Mouse (Mus musculus) urinary bladder, postnatal 4 days (tissue): ENCODE data around the gene Gm11168.
"Not testable (repeated sequence)": the region's sequence is repeated elsewhere in the genome, so short reads cannot be mapped to it uniquely, and the experiment has no call there.

Source experiments
- DNase-seq, 2 experiments: peaks; one replicate each; pipeline ENCODE4 v3.0.0; 2021 to 2022; ENCODE audit warnings: low spot score in 2 of 2

The Gm11168 gene

GRCm38 (mm10) chr9:3002794-3003396 lies at the start of gene Gm11168:
TSS of gene Gm11168 (plus strand) at chr9:3003346.
- peak in 1 of 2 experiments; percentile 59 for DNase-seq

DNA sequence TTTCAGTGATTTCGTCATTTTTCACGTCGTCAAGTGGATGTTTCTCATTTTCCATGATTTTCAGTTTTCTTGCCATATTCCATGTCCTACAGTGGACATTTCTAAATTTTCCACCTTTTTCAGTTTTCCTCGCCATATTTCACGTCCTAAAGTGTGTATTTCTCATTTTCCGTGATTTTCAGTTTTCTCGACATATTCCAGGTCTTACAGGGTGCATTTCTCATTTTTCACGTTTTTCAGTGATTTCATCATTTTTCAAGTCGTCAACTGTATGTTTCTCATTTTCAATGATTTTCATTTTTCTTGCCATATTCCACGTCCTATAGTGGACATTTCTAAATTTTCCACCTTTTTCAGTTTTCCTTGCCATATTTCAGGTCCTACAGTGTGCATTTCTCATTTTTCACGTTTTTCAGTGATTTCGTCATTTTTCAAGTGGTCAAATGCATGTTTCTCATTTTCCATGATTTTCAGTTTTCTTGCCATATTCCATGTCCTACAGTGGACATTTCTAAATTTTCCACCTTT lies 2.6 kb upstream of the Gm11168 start, which contains the start of gene Gm10722:
TSS of gene Gm10722 (plus strand) at position 478 of the 528 bp plus-strand sequence.
- peak in 1 of 2 experiments; percentile 62 for DNase-seq

DNA sequence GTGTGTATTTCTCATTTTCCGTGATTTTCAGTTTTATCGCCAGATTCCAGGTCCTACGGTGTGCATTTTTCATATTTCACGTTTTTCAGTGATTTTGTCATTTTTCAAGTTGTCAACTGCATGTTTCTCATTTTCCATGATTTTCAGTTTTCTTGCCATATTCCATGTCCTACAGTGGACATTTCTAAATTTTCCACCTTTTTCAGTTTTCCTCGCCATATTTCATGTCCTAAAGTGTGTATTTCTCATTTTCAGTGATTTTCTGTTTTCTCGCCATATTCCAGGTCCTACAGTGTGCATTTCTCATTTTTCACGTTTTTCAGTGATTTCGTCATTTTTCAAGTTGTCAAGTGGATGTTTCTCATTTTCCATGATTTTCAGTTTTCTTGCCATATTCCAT lies 2.1 kb upstream of the Gm11168 start:
- DNase-seq = peak in 1 of 2 experiments; percentile 75

- peak; percentile 100 for DNase-seq
These were observed 1.0 kb upstream of the Gm11168 start for GRCm38 (mm10) chr9:3001948-3002659.

DNA sequence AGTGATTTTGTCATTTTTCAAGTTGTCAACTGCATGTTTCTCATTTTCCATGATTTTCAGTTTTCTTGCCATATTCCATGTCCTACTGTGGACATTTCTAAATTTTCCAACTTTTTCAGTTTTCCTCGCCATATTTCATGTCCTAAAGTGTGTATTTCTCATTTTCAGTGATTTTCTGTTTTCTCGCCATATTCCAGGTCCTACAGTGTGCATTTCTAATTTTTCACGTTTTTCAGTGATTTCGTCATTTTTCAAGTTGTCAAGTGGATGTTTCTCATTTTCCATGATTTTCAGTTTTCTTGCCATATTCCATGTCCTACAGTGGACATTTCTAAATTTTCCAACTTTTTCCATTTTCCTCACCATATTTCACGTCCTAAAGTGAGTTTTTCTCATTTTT lies 3.0 kb downstream of the Gm11168 start:
- not testable (repeated sequence) for DNase-seq

GRCm38 (mm10) chr9:3006636-3007035 lies 3.5 kb downstream of the Gm11168 start:
- DNase-seq = peak; percentile 98 to 99

DNA sequence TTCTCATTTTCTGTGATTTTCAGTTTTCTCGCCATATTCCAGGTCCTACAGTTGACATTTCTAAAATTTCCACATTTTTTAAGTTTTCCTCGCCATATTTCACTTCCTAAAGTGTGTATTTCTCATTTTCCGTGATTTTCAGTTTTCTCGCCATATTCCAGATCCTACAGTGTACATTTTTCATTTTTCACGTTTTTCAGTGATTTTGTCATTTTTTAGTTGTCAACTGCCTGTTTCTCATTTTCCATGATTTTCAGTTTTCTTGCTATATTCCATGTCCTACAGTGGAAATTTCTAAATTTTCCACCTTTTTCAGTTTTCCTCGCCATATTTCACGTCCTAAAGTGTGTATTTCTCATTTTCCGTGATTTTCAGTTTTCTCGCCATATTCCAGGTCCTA lies 4.1 kb downstream of the Gm11168 start:
- DNase-seq = not testable (repeated sequence)

DNA sequence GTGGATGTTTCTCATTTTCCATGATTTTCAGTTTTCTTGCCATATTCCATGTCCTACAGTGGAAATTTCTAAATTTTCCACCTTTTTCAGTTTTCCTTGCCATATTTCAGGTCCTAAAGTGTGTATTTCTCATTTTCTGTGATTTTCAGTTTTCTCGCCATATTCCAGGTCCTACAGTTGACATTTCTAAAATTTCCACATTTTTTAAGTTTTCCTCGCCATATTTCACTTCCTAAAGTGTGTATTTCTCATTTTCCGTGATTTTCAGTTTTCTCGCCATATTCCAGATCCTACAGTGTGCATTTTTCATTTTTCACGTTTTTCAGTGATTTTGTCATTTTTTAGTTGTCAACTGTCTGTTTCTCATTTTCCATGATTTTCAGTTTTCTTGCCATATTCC lies 6.2 kb downstream of the Gm11168 start:
- DNase-seq = not testable (repeated sequence)

- DNase-seq = not testable (repeated sequence)
These were observed 9.0 kb downstream of the Gm11168 start for GRCm38 (mm10) chr9:3012054-3012621.

DNA sequence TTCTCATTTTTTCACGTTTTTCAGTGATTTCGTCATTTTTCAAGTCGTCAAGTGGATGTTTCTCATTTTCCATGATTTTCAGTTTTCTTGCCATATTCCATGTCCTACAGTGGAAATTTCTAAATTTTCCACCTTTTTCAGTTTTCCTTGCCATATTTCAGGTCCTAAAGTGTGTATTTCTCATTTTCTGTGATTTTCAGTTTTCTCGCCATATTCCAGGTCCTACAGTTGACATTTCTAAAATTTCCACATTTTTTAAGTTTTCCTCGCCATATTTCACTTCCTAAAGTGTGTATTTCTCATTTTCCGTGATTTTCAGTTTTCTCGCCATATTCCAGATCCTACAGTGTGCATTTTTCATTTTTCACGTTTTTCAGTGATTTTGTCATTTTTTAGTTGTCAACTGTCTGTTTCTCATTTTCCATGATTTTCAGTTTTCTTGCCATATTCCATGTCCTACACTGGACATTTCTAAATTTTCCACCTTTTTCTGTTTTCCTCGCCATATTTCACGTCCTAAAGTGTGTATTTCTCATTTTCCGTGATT lies 9.7 kb downstream of the Gm11168 start, which contains the start of gene Gm10721:
TSS of gene Gm10721 (plus strand) at position 408 of the 547 bp plus-strand sequence.
- not testable (repeated sequence) for DNase-seq

GRCm38 (mm10) chr9:3015354-3015753 lies 12.2 kb downstream of the Gm11168 start, which contains the start of gene Gm10720:
TSS of gene Gm10720 (plus strand) at chr9:3015654.
- DNase-seq = not testable (repeated sequence)

- DNase-seq = peak in 1 of 2 experiments; percentile 49
These were observed 12.8 kb downstream of the Gm11168 start for GRCm38 (mm10) chr9:3015896-3016295.

GRCm38 (mm10) chr9:3017108-3017507 lies 14.0 kb downstream of the Gm11168 start, which contains the start of gene Gm10719:
TSS of gene Gm10719 (plus strand) at chr9:3017408.
- not testable (repeated sequence) for DNase-seq

DNA sequence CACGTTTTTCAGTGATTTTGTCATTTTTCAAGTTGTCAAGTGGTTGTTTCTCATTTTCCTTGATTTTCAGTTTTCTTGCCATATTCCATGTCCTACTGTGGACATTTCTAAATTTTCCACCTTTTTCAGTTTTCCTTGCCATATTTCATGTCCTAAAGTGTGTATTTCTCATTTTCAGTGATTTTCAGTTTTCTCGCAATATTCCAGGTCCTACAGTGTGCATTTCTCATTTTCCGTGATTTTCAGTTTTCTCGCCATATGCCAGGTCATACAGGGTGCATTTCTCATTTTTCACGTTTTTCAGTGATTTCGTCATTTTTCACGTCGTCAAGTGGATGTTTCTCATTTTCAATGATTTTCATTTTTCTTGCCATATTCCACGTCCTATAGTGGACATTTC lies 15.8 kb downstream of the Gm11168 start:
- peak; percentile 96 to 100 for DNase-seq

GRCm38 (mm10) chr9:3019835-3020727 lies 16.9 kb downstream of the Gm11168 start:
- DNase-seq = peak; percentile 92 to 99

GRCm38 (mm10) chr9:3022316-3023008 lies 19.3 kb downstream of the Gm11168 start:
- peak; percentile 90 to 97 for DNase-seq

GRCm38 (mm10) chr9:3023312-3023984 lies 20.3 kb downstream of the Gm11168 start, which contains the start of gene Gm10718:
TSS of gene Gm10718 (plus strand) at chr9:3023547.
- peak; percentile 59 to 63 for DNase-seq

DNA sequence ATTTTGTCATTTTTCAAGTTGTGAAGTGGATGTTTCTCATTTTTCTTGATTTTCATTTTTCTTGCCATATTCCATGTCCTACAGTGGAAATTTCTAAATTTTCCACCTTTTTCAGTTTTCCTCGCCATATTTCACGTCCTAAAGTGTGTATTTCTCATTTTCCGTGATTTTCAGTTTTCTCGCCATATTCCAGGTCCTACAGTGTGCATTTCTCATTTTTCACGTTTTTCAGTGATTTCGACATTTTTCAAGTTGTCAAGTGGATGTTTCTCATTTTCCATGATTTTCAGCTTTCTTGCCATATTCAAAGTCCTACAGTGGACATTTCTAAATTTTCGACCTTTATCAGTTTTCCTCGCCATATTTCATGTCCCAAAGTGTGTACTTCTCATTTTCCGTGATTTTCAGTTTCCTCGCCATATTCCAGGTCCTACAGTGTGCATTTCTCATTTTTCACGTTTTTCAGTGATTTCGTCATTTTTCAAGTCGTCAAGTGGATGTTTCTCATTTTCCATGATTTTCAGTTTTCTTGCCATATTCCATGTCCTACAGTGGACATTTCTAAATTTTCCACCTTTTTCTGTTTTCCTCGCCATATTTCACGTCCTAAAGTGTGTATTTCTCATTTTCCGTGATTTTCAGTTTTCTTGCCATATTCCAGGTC lies 21.0 kb downstream of the Gm11168 start:
- DNase-seq = peak; percentile 89 to 93

GRCm38 (mm10) chr9:3024912-3025467 lies 21.8 kb downstream of the Gm11168 start, which contains the start of gene Gm10717:
TSS of gene Gm10717 (plus strand) at chr9:3025417.
- DNase-seq = peak; percentile 76 to 91
